Mouse (Mus musculus): ENCODE measurements at regions not wholly inside any gene's neighbourhood (a gene's known extent, or its start where the extent isn't known, plus 50 kb on each side); places are given as distances from the start of the nearest gene placed in this dataset.
"Not testable (repeated sequence)": the region's sequence is repeated elsewhere in the genome, so short reads cannot be mapped to it uniquely, and the experiment has no call there.

GRCm38 (mm10) chr16:50533881-50534280 lies 57.1 kb downstream of the Ccdc54 start:
- DNase-seq (ENCODE audit: low spot score in 2 of 2) = no peak

- peak; percentile 86 to 90 for DNase-seq (ENCODE audit: low spot score in 2 of 2)
Observed at GRCm38 (mm10) chr16:50529511-50530416, 61.2 kb downstream of the Ccdc54 start.

- DNase-seq (ENCODE audit: low spot score in 2 of 2) = peak; percentile 62 to 70
Observed at GRCm38 (mm10) chr16:50528677-50529510, 62.1 kb downstream of the Ccdc54 start.

GRCm38 (mm10) chr16:50528355-50528676 lies 62.6 kb downstream of the Ccdc54 start:
- DNase-seq (ENCODE audit: low spot score in 2 of 2) = no peak

- DNase-seq (ENCODE audit: low spot score in 2 of 2) = not testable (repeated sequence)
Observed at GRCm38 (mm10) chr16:50526930-50527329, 64.0 kb downstream of the Ccdc54 start.

- DNase-seq (ENCODE audit: low spot score in 2 of 2) = no peak
Observed at GRCm38 (mm10) chr16:50525934-50526366, 65.0 kb downstream of the Ccdc54 start.

GRCm38 (mm10) chr16:50525504-50525903 lies 65.5 kb downstream of the Ccdc54 start:
- no peak for DNase-seq (ENCODE audit: low spot score in 2 of 2)

GRCm38 (mm10) chr16:50519610-50520009 lies 71.3 kb downstream of the Ccdc54 start:
- no peak for DNase-seq (ENCODE audit: low spot score in 2 of 2)

GRCm38 (mm10) chr16:50516579-50516978 lies 74.4 kb downstream of the Ccdc54 start:
- no peak for DNase-seq (ENCODE audit: low spot score in 2 of 2)

- DNase-seq (ENCODE audit: low spot score in 2 of 2) = no peak
Observed at GRCm38 (mm10) chr16:50515039-50515438, 75.9 kb downstream of the Ccdc54 start.

- DNase-seq (ENCODE audit: low spot score in 2 of 2) = no peak
Observed at GRCm38 (mm10) chr16:50512080-50512479, 78.9 kb downstream of the Ccdc54 start.

- no peak for DNase-seq (ENCODE audit: low spot score in 2 of 2)
Observed at GRCm38 (mm10) chr16:50509529-50509895, 77.3 kb upstream of the Bbx start.

- DNase-seq (ENCODE audit: low spot score in 2 of 2) = no peak
Observed at GRCm38 (mm10) chr16:50508673-50509528, 76.7 kb upstream of the Bbx start.

GRCm38 (mm10) chr16:50504619-50505018 lies 72.4 kb upstream of the Bbx start:
- no peak for DNase-seq (ENCODE audit: low spot score in 2 of 2)

- DNase-seq (ENCODE audit: low spot score in 2 of 2) = no peak
Observed at GRCm38 (mm10) chr16:50498909-50499308, 66.7 kb upstream of the Bbx start.

- DNase-seq (ENCODE audit: low spot score in 2 of 2) = no peak
Observed at GRCm38 (mm10) chr16:50493662-50494061, 61.5 kb upstream of the Bbx start.

GRCm38 (mm10) chr16:50489244-50489643 lies 57.1 kb upstream of the Bbx start:
- DNase-seq (ENCODE audit: low spot score in 2 of 2) = no peak

GRCm38 (mm10) chr16:50482360-50482786 lies 50.2 kb upstream of the Bbx start:
- no peak for DNase-seq (ENCODE audit: low spot score in 2 of 2)
